Mouse (Mus musculus): Measurements from ENCODE around the gene Ankrd54.
"Not testable (repeated sequence)": the region's sequence is repeated elsewhere in the genome, so short reads cannot be mapped to it uniquely, and the experiment has no call there.

Gene Ankrd54

GRCm38 (mm10) chr15:79042721-79043491, 19.8 kb downstream of the Ankrd54 start:
- peak in 1 of 2 experiments; percentile 53 for DNase-seq (ENCODE audit: low spot score in 2 of 2)

- DNase-seq (ENCODE audit: low spot score in 2 of 2), result no peak
Observed at GRCm38 (mm10) chr15:79041585-79041984, 21.1 kb downstream of the Ankrd54 start, which contains the start of gene Galr3. Gene Galr3 (plus strand): TSS chr15:79041885.

- no peak for DNase-seq (ENCODE audit: low spot score in 2 of 2)
Observed at GRCm38 (mm10) chr15:79040501-79041416, 21.9 kb downstream of the Ankrd54 start.

GRCm38 (mm10) chr15:79038853-79039252, 23.8 kb downstream of the Ankrd54 start:
- DNase-seq (ENCODE audit: low spot score in 2 of 2), result peak in 1 of 2 experiments; percentile 51

GRCm38 (mm10) chr15:79038331-79038730, 24.4 kb downstream of the Ankrd54 start:
- DNase-seq (ENCODE audit: low spot score in 2 of 2), result no peak

GRCm38 (mm10) chr15:79037913-79038328, 24.8 kb downstream of the Ankrd54 start:
- peak; percentile 68 to 76 for DNase-seq (ENCODE audit: low spot score in 2 of 2)

- not testable (repeated sequence) for DNase-seq (ENCODE audit: low spot score in 2 of 2)
Observed at GRCm38 (mm10) chr15:79031908-79032307, 30.8 kb downstream of the Ankrd54 start.

GRCm38 (mm10) chr15:79030551-79031435, 31.9 kb downstream of the Ankrd54 start:
- peak; percentile 82 to 90 for DNase-seq (ENCODE audit: low spot score in 2 of 2)

GRCm38 (mm10) chr15:79029519-79030241, 33.0 kb downstream of the Ankrd54 start:
- no peak for DNase-seq (ENCODE audit: low spot score in 2 of 2)

GRCm38 (mm10) chr15:79028823-79029484, 33.7 kb downstream of the Ankrd54 start:
- no peak for DNase-seq (ENCODE audit: low spot score in 2 of 2)

GRCm38 (mm10) chr15:79028237-79028738, 34.4 kb downstream of the Ankrd54 start, which contains the start of gene H1f0:
Gene H1f0 (plus strand): TSS chr15:79028450.
- DNase-seq (ENCODE audit: low spot score in 2 of 2), result peak; percentile 91 to 94

GRCm38 (mm10) chr15:79027291-79028205, 35.1 kb downstream of the Ankrd54 start:
- DNase-seq (ENCODE audit: low spot score in 2 of 2), result no peak

GRCm38 (mm10) chr15:79026511-79027290, 36.0 kb downstream of the Ankrd54 start:
- no peak for DNase-seq (ENCODE audit: low spot score in 2 of 2)

- DNase-seq (ENCODE audit: low spot score in 2 of 2), result no peak
Observed at GRCm38 (mm10) chr15:79025687-79026308, 36.9 kb downstream of the Ankrd54 start.

- DNase-seq (ENCODE audit: low spot score in 2 of 2), result no peak
Observed at GRCm38 (mm10) chr15:79023366-79023765, 39.3 kb downstream of the Ankrd54 start.

- no peak for DNase-seq (ENCODE audit: low spot score in 2 of 2)
Observed at GRCm38 (mm10) chr15:79022671-79023230, 39.9 kb downstream of the Ankrd54 start.

- no peak for DNase-seq (ENCODE audit: low spot score in 2 of 2)
Observed at GRCm38 (mm10) chr15:79018886-79019285, 43.8 kb downstream of the Ankrd54 start.
